Mouse (Mus musculus) midbrain, embryonic 12.5 days (tissue): ENCODE measurements around the gene Sox5. TPM values are rescaled to one million over a fixed set of nuclear protein-coding genes. Genes with fewer than 3 reads are reported as not detected.

Experiments
- ATAC-seq: fragments of 200-750 bp; cut with Nextera tagmentation; 2 replicates; pipeline ENCODE4 v1.8.0; 2017; ENCODE audit warnings: low read depth, moderate TSS enrichment, moderate library complexity; ENCODE audit not compliant: low FRiP score
- H3K27ac ChIP-seq: fragments of 300-500 bp; sonication (generic); replicated peaks from 2 replicates; pipeline ENCODE4 v1.5.1; 2016; ENCODE audit warnings: mild to moderate bottlenecking
- H3K27me3 ChIP-seq: fragments of 300-500 bp; sonication (generic); 2 replicates; pipeline ENCODE4 v1.6.1; 2016; ENCODE audit warnings: mild to moderate bottlenecking
- H3K36me3 ChIP-seq: fragments of 300-500 bp; sonication (generic); 2 replicates; pipeline ENCODE4 v1.6.1; 2016
- H3K4me1 ChIP-seq: fragments of 300-500 bp; sonication (generic); 2 replicates; pipeline ENCODE4 v1.6.1; 2016
- H3K4me2 ChIP-seq: fragments of 300-500 bp; sonication (generic); replicated peaks from 2 replicates; pipeline ENCODE4 v1.6.1; 2016; ENCODE audit warnings: mild to moderate bottlenecking, moderate library complexity
- H3K4me3 ChIP-seq: fragments of 300-500 bp; sonication (generic); 2 replicates; pipeline ENCODE4 v1.5.1; 2016; ENCODE audit warnings: mild to moderate bottlenecking
- H3K9ac ChIP-seq: fragments of 300-500 bp; sonication (generic); replicated peaks from 2 replicates; pipeline ENCODE4 v1.6.1; 2016; ENCODE audit warnings: mild to moderate bottlenecking, moderate library complexity
- H3K9me3 ChIP-seq: fragments of 300-500 bp; sonication (generic); 2 replicates; pipeline ENCODE4 v1.6.1; 2016; ENCODE audit warnings: mild to moderate bottlenecking
- WGBS: fragments of 180-500 bp; shearing (Covaris S2); methylation state at CpG from one replicate; pipeline ENCODE4 v1.1.7; 2016; 5-methylcytosine and 5-hydroxymethylcytosine counted together
- polyA plus RNA-seq: library from polyadenylated mRNA; unstranded; fragments of >200 nt; fragmentation: Nextera tagmentation; extraction: Ambion mirVana; gene quantifications from 2 replicates; pipeline ENCODE4 v1.2.1, GENCODE M21; 2016

Sox5 gene
- polyA plus RNA-seq, 1 experiment from 2014 or later: 46.8 TPM

DNA sequence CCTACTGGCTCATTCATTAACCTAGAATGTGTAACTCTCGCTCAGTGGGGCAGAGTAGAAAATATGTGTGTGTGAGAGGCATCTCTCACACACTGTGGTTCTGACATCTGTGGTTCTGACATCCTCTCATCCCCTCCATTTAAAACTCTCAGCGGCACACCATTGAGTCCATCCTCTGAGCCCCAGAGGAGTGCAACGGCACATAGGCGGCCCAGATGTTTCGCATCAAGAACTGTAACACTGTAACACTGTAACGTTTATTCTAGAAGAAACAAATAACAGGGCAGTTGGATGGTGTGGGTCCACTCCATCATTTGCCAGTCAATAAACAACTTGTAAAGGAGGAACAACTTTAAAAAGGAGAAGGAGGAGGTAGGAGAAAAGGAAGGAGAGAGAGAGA is 479.0 kb downstream of the Sox5 start:
- Histone ChIP-seq H3K4me1 (peaks cover 14% of the 10 kb centered on the region; the same call in 1 of the 2 replicates), H3K27ac (no peak overlapping the region), H3K9me3 (no peaks in the 10 kb centered on the region), H3K4me2 (no peak overlapping the region), H3K4me3 (no peak overlapping the region), H3K36me3 (no peaks in the 10 kb centered on the region), H3K27me3 (no peaks in the 10 kb centered on the region), H3K9ac (no peak overlapping the region)
- no peak for ATAC-seq
- 93% methylated on average over 6 of the region's 6 CpGs for WGBS

DNA sequence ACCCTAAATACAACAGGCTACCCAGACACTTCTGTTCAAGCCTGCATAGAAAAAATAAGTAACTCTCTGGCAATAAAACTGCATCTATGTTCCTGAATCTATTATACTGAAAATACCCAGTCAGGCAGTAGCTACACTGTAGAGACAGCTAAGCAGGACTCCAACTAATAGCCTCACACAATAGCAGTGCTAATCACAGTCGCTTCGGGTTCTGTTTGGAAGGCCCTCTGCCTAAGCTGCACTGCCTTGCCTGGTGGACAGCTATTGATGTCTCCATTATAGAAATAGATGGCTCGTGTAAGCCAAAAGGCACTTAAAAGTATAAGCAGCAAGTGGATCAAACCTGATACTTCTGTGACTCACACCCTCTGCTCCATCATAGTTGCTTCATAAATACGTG is 480.7 kb downstream of the Sox5 start:
- 25% methylated on average over 4 of the region's 4 CpGs for WGBS
- H3K36me3 ChIP-seq: no peaks in the 10 kb centered on the region
- no peaks in the 10 kb centered on the region for H3K27me3 ChIP-seq
- no peak overlapping the region for H3K9ac ChIP-seq
- no peak overlapping the region for H3K27ac ChIP-seq
- no peak overlapping the region for H3K4me3 ChIP-seq
- H3K4me2 ChIP-seq: no peak overlapping the region
- H3K9me3 ChIP-seq: no peaks in the 10 kb centered on the region
- H3K4me1 ChIP-seq: peaks cover 11% of the 10 kb centered on the region; the same call in 1 of the 2 replicates
- peak; percentile 80; the same call in 1 of the 2 replicates for ATAC-seq

DNA sequence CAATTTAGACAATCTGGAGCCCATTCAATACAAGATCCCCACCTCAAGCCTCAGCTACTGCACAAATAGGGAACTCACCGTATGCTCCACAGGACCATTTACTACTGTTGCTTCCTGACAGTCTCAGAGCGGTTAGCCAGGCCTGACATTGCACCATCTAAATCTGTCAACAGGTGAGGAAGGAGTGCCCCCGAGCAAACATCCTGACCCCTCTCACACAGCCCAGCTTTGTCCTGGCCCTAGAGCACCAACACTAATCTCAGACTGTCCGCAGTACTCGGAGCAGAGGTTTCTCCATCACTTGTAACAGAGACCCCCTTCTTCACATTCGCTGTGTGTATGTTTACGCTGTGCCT is 482.3 kb downstream of the Sox5 start:
- 0 out of 2 replicates have a peak, but pooled peaks cover 9% of the 10 kb centered on the region for H3K9me3 ChIP-seq
- no peaks in the 10 kb centered on the region for H3K27me3 ChIP-seq
- no peaks in the 10 kb centered on the region for H3K36me3 ChIP-seq
- peaks cover 11% of the 10 kb centered on the region; the same call in 1 of the 2 replicates for H3K4me1 ChIP-seq
- H3K4me3 ChIP-seq: no peak overlapping the region
- no peak for ATAC-seq
- H3K4me2 ChIP-seq: no peak overlapping the region
- WGBS: 75% methylated on average over 7 of the region's 7 CpGs
- H3K9ac ChIP-seq: no peak overlapping the region
- H3K27ac ChIP-seq: no peak overlapping the region

DNA sequence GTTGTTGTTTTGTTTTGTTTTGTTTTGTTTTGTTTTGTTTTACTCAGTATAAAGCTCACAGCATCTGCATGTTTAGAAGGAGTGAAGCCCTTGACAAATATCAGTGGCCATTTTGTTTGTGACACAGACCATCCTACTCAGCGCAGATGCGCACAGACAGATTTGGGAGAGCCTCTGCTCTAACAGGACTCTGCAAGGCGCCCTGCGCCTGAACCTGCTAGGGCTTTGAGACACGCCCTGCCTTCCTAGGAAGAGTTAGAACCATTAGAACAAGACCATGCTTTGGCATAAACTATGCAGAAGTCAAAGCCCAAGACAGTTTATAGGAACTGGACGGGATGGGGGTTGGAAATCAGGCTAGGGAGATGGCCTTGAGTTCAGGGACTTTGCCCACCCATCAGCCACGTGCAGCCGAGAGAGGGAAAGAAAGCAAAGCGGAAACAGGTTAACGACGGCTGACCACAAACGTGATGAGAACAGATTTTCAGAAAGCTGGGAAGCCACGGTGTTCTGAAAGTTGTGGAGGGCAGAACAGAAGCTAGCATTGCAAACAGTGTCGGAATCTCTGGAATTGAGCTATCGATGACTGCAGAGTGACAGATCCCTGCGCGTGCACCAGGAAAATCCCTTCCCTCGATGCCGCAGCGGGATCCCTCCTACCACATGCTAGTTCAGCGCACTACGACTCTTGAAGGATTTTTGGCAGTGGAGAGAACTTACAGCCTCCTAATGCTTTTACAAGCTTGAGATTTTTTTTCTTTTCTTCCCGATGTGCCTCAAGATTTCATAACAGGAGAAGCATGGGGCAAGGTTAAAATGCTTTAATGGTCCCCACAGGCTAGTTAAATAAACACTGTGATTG is 482.9 kb downstream of the Sox5 start:
- no peak overlapping the region for H3K4me3 ChIP-seq
- 84% methylated on average over 23 of the region's 23 CpGs for WGBS
- no peak for ATAC-seq

DNA sequence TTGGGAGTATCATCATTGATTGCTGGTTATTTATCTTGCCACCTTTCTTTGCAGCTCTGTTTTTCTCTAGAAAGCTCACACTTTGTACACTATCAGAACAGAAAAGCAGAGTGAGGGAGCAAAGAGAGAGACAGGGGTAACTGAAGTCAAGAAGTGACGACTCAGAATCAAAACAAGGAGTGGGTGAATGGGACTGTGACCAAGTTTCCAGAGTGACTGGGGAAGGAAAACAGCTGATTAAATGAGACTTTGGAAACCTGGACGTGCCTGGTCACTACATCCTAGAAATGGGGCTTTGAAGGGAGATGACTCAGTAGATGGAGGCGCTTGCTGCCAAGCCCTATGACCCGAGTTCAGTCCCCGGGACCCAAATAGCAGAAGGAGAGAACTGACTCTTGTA is 483.9 kb downstream of the Sox5 start:
- ATAC-seq: no peak
- no peak overlapping the region for H3K4me2 ChIP-seq
- H3K27ac ChIP-seq: no peak overlapping the region
- no peak overlapping the region for H3K9ac ChIP-seq
- H3K27me3 ChIP-seq: no peaks in the 10 kb centered on the region
- 0 out of 2 replicates have a peak, but pooled peaks cover 9% of the 10 kb centered on the region for H3K9me3 ChIP-seq
- WGBS: 89% methylated on average over 5 of the region's 5 CpGs
- no peak overlapping the region for H3K4me3 ChIP-seq
- peaks cover 11% of the 10 kb centered on the region; the same call in 1 of the 2 replicates for H3K4me1 ChIP-seq
- no peaks in the 10 kb centered on the region for H3K36me3 ChIP-seq

More for the DNA sequence above, 482.9 kb downstream of the Sox5 start:
- Histone ChIP-seq H3K4me1 (peaks cover 11% of the 10 kb centered on the region; the same call in 1 of the 2 replicates), H3K27me3 (no peaks in the 10 kb centered on the region), H3K27ac (no peak overlapping the region), H3K9me3 (0 out of 2 replicates have a peak, but pooled peaks cover 9% of the 10 kb centered on the region), H3K36me3 (no peaks in the 10 kb centered on the region), H3K4me2 (no peak overlapping the region), H3K9ac (no peak overlapping the region)

DNA sequence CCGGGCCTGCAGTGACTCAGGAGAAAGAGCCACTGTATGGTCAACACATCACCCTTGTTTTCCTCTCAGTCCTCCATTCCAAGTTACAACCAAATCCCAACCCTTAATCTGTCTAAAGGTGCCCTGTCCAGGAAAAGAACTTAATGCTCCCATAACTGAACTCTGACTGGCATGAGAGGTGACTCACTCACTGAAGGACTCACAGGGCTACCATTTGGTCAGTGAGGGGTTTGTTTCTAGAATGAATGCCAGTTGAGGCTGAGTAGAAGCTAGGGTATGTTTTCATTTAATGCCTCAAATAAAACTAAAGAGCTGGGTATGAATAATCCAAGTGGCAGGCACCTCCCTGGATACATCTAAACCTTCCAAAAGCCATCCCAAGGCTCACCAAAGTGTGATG is 484.6 kb downstream of the Sox5 start:
- ATAC-seq: no peak
- Histone ChIP-seq H3K9ac (no peak overlapping the region), H3K4me3 (no peak overlapping the region), H3K27me3 (no peaks in the 10 kb centered on the region), H3K27ac (no peak overlapping the region), H3K36me3 (no peaks in the 10 kb centered on the region), H3K9me3 (0 out of 2 replicates have a peak, but pooled peaks cover 9% of the 10 kb centered on the region), H3K4me2 (no peak overlapping the region), H3K4me1 (peaks cover 11% of the 10 kb centered on the region; the same call in 1 of the 2 replicates)
- WGBS: 95% methylated on average over 1 of the region's 1 CpGs

DNA sequence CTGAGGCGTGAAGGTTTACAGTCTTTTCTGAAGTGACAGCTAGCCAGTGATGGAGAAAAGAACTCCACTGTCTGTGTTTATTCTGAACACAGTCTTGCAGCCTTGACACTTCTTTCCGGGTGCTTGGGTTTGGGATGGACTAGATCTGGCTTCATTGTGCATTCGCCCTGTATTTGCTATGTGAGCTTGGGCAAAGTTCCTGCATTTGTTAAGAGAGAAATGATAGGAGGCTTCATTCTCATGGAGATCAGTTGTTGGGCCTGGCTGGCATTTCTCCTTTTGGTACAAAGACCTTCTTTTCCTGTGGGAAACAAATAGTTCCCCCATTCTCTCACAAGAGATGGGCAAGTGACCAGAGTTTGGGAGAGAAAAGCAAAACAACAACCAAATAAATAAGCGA is 490.3 kb downstream of the Sox5 start:
- no peaks in the 10 kb centered on the region for H3K36me3 ChIP-seq
- no peak overlapping the region for H3K4me2 ChIP-seq
- no peak overlapping the region for H3K4me3 ChIP-seq
- 0 out of 2 replicates have a peak, but pooled peaks cover 3% of the 10 kb centered on the region for H3K4me1 ChIP-seq
- no peak overlapping the region for H3K27ac ChIP-seq
- no peak overlapping the region for H3K9ac ChIP-seq
- H3K9me3 ChIP-seq: 0 out of 2 replicates have a peak, but pooled peaks cover 9% of the 10 kb centered on the region
- no peak for ATAC-seq
- no peaks in the 10 kb centered on the region for H3K27me3 ChIP-seq
- 84% methylated on average over 4 of the region's 4 CpGs for WGBS

DNA sequence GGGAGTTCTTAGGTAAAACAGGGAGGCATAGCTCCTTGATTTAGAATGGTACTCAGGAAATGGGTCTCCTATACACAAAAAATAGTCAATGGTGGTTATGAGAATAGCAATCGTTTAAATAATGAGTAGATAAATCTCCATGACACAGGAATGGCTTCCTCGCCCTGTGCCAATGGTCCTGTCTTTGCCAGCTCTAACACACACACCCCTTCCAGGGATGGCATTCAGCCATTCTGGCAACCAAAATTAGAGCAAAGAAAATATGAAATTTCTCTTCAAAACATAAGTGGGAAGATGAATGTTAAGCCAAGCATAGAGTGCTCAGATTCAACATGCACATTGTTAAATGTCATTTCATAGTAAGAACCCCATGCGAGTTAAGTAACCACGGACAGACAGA is 495.7 kb downstream of the Sox5 start:
- 0 out of 2 replicates have a peak, but pooled peaks cover 3% of the 10 kb centered on the region for H3K4me1 ChIP-seq

DNA sequence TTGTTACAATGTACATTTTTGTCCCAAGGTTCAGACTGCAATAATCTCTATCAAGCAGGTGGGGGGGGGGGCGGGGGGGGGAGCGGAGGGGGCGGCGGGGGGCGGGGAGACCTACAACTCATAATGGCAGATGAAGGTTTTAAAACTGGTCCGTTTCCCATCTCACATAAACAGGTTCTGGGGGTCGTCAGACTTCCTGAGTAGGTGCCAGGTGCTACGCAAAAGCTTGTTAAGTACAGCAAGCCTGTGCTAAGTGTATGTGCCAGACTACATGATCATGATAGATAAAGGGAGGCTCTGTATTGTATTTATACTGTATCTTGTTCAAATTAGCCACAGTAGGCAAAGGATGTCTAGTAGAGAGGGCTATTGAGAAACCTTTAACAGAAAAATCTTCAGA is 498.6 kb downstream of the Sox5 start:
- Histone ChIP-seq H3K27ac (no peak overlapping the region), H3K27me3 (no peaks in the 10 kb centered on the region), H3K4me1 (no peaks in the 10 kb centered on the region), H3K9ac (no peak overlapping the region), H3K9me3 (peaks cover 3% of the 10 kb centered on the region; the same call in 1 of the 2 replicates), H3K4me2 (no peak overlapping the region), H3K36me3 (no peaks in the 10 kb centered on the region), H3K4me3 (no peak overlapping the region)
- WGBS: 62% methylated on average over 4 of the region's 8 CpGs
- no peak for ATAC-seq

More for the DNA sequence above, 495.7 kb downstream of the Sox5 start:
- Histone ChIP-seq H3K27me3 (no peaks in the 10 kb centered on the region), H3K4me3 (no peak overlapping the region), H3K9ac (no peak overlapping the region), H3K36me3 (no peaks in the 10 kb centered on the region), H3K9me3 (peaks cover 3% of the 10 kb centered on the region; the same call in 1 of the 2 replicates), H3K4me2 (no peak overlapping the region), H3K27ac (no peak overlapping the region)
- WGBS: 91% methylated on average over 4 of the region's 4 CpGs
- ATAC-seq: no peak

DNA sequence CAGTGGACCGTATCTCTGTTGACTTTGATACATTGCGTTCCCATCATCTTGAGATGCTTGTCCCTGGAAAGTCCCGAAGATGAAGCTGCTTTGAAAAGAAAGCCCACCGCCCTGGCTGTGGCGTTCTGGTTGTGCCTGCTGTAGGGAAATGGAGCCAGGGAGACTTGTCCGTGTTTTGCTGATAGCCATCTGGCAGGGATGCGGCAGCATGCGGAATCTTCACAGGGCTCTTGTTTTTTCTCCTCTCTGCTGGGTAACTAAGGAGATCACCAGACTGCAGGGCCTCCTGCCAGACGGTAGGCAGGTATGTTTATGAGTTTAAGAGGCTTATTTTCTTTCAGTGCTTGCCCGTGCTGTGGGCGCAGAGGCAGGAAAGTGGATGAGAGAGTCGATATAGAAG is 499.0 kb downstream of the Sox5 start:
- H3K4me2 ChIP-seq: no peak overlapping the region
- no peak overlapping the region for H3K4me3 ChIP-seq
- H3K36me3 ChIP-seq: no peaks in the 10 kb centered on the region
- no peak for ATAC-seq
- no peaks in the 10 kb centered on the region for H3K4me1 ChIP-seq
- H3K27me3 ChIP-seq: no peaks in the 10 kb centered on the region
- WGBS: 79% methylated on average over 12 of the region's 12 CpGs
- peaks cover 3% of the 10 kb centered on the region; the same call in 1 of the 2 replicates for H3K9me3 ChIP-seq
- H3K27ac ChIP-seq: no peak overlapping the region
- H3K9ac ChIP-seq: no peak overlapping the region

DNA sequence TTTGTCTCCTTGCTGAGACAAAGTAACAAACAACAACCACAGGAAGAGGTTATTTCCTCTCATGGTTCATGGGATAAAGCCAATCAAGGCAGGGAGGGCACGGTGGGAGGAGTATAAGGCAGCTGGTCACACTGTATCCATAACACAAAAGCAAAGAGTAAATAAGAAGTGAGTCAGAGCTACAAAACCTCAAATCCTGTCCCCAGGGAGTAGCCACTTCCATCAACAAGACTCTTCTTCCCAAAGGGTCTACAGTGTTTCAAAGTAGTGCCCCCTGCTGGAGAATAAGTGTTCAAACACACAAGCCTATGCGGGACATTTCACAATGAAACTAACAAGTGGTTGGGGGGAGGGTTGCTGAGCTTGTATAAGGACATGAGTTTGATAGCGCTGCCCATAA is 500.1 kb downstream of the Sox5 start:
- H3K27ac ChIP-seq: no peak overlapping the region
- WGBS: 95% methylated on average over 3 of the region's 3 CpGs
- H3K9ac ChIP-seq: no peak overlapping the region
- no peaks in the 10 kb centered on the region for H3K4me1 ChIP-seq
- H3K9me3 ChIP-seq: peaks cover 3% of the 10 kb centered on the region; the same call in 1 of the 2 replicates
- ATAC-seq: no peak
- H3K27me3 ChIP-seq: no peaks in the 10 kb centered on the region; the same call in 1 of the 2 replicates
- H3K4me2 ChIP-seq: no peak overlapping the region
- H3K4me3 ChIP-seq: no peak overlapping the region
- H3K36me3 ChIP-seq: no peaks in the 10 kb centered on the region

DNA sequence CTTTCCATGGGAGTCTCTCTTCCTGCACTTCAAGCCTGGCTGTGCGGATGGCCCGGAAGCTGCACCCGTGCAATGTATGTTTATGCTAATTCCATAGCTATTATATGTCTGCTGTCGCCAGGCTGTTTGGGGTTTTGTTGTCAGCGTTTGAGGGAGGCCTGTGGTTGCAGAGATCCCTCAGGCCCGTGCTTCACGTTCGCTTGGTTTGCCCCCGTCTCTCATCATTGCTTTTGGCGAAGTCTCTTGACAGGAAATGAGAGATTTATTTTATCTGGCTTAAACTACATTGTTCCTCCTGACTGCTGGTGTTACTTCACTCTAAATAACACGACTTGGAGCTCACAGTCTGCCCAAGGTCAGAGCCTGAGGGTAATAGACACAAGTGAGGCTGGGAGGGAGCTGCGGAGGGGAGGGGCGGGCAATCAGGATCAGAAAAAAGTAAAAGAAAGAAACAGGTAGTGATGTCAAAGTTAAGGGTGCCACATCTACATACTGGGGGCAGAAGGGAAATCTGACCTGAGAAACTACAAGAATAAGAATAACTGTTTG is 503.2 kb downstream of the Sox5 start:
- H3K4me2 ChIP-seq: no peak overlapping the region
- H3K9me3 ChIP-seq: peaks cover 3% of the 10 kb centered on the region; the same call in 1 of the 2 replicates
- peaks cover 2% of the 10 kb centered on the region for H3K4me1 ChIP-seq
- H3K9ac ChIP-seq: no peak overlapping the region
- H3K36me3 ChIP-seq: no peaks in the 10 kb centered on the region
- H3K4me3 ChIP-seq: no peak overlapping the region
- H3K27ac ChIP-seq: no peak overlapping the region
- WGBS: 70% methylated on average over 13 of the region's 13 CpGs
- H3K27me3 ChIP-seq: no peaks in the 10 kb centered on the region; the same call in 1 of the 2 replicates
- no peak for ATAC-seq
